Mouse (Mus musculus) hindbrain, embryonic 14.5 days (tissue): ENCODE results near the gene Cped1. TPM values are rescaled to one million over a fixed set of nuclear protein-coding genes. Genes with fewer than 3 reads are reported as not detected.

Source experiments
- ATAC-seq: fragments of 200-750 bp; cut with Nextera tagmentation; 2 replicates; pipeline ENCODE4 v1.8.0; 2017; ENCODE audit warnings: moderate number of reproducible peaks, mild to moderate bottlenecking, moderate TSS enrichment, moderate library complexity; ENCODE audit not compliant: low FRiP score
- DNase-seq: peaks from one replicate; pipeline ENCODE4 v3.0.0-alpha.2; 2015; ENCODE audit warnings: low spot score
- H3K27ac ChIP-seq: fragments of 300-500 bp; sonication (generic); 2 replicates; pipeline ENCODE4 v1.5.1; 2014; ENCODE audit warnings: mild to moderate bottlenecking, moderate library complexity
- H3K27me3 ChIP-seq: fragments of 300-500 bp; sonication (generic); 2 replicates; pipeline ENCODE4 v1.6.1; 2014; ENCODE audit warnings: mild to moderate bottlenecking, low read length, mixed read lengths; ENCODE audit not compliant: control insufficient read depth, insufficient read depth
- H3K36me3 ChIP-seq: fragments of 300-500 bp; sonication (generic); replicated peaks from 2 replicates; pipeline ENCODE4 v1.6.1; 2014; ENCODE audit not compliant: control insufficient read depth, insufficient read depth
- H3K4me1 ChIP-seq: fragments of 300-500 bp; sonication (generic); replicated peaks from 2 replicates; pipeline ENCODE4 v1.6.1; 2014; ENCODE audit warnings: antibody characterized with exemption, low read length, mixed read lengths; ENCODE audit not compliant: control insufficient read depth, insufficient read depth
- H3K4me2 ChIP-seq: fragments of 300-500 bp; sonication (generic); replicated peaks from 2 replicates; pipeline ENCODE4 v1.6.1; 2014; ENCODE audit warnings: mild to moderate bottlenecking, moderate library complexity
- H3K4me3 ChIP-seq: fragments of 300-500 bp; sonication (generic); replicated peaks from 2 replicates; pipeline ENCODE4 v1.5.1; 2014; ENCODE audit warnings: mild to moderate bottlenecking, low read length
- H3K9ac ChIP-seq: fragments of 300-500 bp; sonication (generic); 2 replicates; pipeline ENCODE4 v1.6.1; 2014
- H3K9me3 ChIP-seq: fragments of 300-500 bp; sonication (generic); 2 replicates; pipeline ENCODE4 v1.6.1; 2016; ENCODE audit warnings: low read length; ENCODE audit not compliant: control insufficient read depth
- WGBS: fragments of 180-500 bp; shearing (Covaris S2); extraction: QIAGEN DNeasy Blood & Tissue Kit; methylation state at CpG from one replicate; pipeline ENCODE4 v1.1.7; 2014; 5-methylcytosine and 5-hydroxymethylcytosine counted together
- polyA plus RNA-seq: library from polyadenylated mRNA; unstranded; fragments of >200 nt; fragmentation: Nextera tagmentation; extraction: Ambion mirVana; gene quantifications from 2 replicates; pipeline ENCODE4 v1.2.1, GENCODE M21; 2014

The Cped1 gene
- polyA plus RNA-seq: 5.0 and 5.4 TPM in 2 replicates

- Histone ChIP-seq H3K9me3 (no peaks in the 10 kb centered on the region), H3K4me1 (peaks cover 17% of the 10 kb centered on the region), H3K27ac (no peak within 1 kb of the TSS), H3K4me3 (peak within 1 kb of the TSS; percentile 41), H3K9ac (peak within 1 kb of the TSS; percentile 38; the same call in 1 of the 2 replicates), H3K36me3 (no peaks in the 10 kb centered on the region), H3K4me2 (peak within 1 kb of the TSS; percentile 94), H3K27me3 (peaks cover 31% of the 10 kb centered on the region)
- peak; percentile 29 for DNase-seq
- peak; percentile 60; the same call in 1 of the 2 replicates for ATAC-seq
- under 1% methylated on average over 38 of the region's 38 CpGs for WGBS
Observed at GRCm38 (mm10) chr6:21985732-21986540, at the start of gene Cped1. TSS of gene Cped1 (plus strand) at chr6:21985916.

DNA sequence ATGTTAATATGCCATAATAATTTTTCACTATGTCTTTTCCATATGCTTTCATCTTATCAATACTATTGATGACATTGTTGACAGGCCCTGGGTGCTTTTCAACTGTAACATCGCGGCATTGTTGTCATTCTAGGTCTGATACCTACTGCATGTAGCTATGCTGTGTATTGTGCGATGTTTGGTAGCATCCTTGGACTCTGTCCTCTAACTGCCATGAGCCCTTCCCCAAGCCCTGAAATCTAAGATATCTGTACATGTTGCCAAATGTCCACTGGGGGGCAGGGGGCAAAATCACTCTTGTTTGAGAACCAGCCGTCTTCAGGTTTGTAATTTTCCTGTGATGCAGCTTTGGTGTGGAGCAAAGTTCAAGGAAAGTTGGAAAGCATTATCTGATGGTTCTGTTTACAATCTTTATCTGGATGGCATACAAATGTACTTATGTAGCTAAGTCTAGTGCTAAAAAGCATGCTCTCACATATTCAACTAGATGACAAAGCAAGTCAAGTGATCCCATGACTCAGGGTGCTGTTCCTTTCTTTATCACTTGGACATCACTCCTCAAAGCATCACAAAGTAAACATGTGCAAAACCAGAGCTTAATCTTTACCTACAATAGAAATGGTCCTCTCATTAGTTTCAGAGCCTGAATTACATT is 47.6 kb upstream of the Cped1 start:
- DNase-seq (no peak), ATAC-seq (no peak)
- Histone ChIP-seq H3K27me3 (no peaks in the 10 kb centered on the region), H3K9ac (no peak overlapping the region), H3K9me3 (no peaks in the 10 kb centered on the region), H3K4me1 (no peaks in the 10 kb centered on the region), H3K36me3 (no peaks in the 10 kb centered on the region), H3K4me2 (no peak overlapping the region), H3K27ac (no peak overlapping the region), H3K4me3 (no peak overlapping the region)
- WGBS: 85% methylated on average over 4 of the region's 4 CpGs

DNA sequence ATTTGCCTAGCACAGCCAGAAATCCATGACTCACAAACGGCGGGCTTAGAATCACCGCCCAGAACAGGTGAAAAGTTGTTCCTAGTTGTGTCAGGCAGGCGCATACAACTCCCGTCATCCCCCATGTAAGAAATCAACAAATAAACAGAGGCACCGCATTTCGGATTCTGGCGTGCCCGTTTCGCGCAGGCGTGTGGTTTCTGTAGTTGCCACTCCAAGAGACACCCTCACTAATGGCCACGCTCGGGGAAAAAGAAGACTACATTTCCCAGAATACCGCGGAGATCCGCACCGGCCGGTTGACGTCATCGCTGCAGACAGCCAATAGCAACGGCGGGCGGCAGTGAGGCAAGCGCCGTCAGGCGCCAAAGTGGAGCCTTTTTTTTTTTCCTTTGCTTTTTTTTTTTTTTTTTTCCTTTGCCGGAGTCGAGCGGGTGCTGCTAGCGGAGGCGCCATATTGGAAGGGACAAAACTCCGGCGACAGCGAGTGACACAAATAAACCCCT is 36.4 kb upstream of the Cped1 start, which contains the start of gene Ing3:
Ing3 (plus strand) TSS at position 346 of the 506 bp plus-strand sequence.
- no peaks in the 10 kb centered on the region for H3K27me3 ChIP-seq
- H3K36me3 ChIP-seq: peaks cover 20% of the 10 kb centered on the region
- peak within 1 kb of the TSS; percentile 69 for H3K4me3 ChIP-seq
- peak; percentile 98 for ATAC-seq
- peak within 1 kb of the TSS; percentile 87 for H3K9ac ChIP-seq
- peak within 1 kb of the TSS; percentile 100 for H3K27ac ChIP-seq
- H3K9me3 ChIP-seq: no peaks in the 10 kb centered on the region
- H3K4me1 ChIP-seq: peaks cover 8% of the 10 kb centered on the region; the same call in 1 of the 2 replicates
- WGBS: under 1% methylated on average over 35 of the region's 35 CpGs
- peak within 1 kb of the TSS; percentile 66 for H3K4me2 ChIP-seq
- peak; percentile 98 for DNase-seq

DNA sequence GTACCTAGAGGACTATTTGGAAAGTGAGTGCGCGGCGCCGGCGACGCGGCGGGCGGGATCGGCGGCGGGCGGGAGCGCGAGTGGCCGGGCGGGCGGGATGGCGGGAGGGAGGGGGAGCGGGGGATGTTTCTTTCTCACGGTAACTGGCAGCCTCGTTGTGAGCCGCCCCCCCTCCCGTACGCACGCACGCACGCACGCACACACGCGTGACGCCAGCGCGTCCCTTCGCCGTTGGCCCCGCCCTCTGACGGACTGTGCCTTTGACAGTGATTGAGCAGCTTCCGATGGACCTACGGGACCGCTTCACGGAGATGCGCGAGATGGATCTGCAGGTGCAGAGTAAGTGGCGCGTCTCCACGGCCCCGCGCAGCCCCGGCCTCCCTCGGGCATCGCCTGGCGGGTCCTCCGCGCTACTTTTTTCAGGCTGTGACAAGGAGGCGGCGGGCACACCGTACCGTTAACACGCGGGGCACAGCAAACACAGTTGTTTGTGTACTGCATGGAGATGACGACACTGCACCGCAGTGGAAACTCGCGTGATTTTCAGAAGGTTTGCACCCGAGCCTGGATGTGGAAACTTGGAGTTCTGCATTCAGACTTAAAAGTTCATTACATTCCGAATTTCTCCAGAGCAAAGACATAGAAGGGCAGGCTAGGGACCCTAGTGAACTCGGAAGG is 35.8 kb upstream of the Cped1 start:
- H3K9ac ChIP-seq: peak overlapping the region; percentile 87
- H3K4me3 ChIP-seq: peak overlapping the region; percentile 69
- WGBS: 1% methylated on average over 67 of the region's 68 CpGs
- H3K36me3 ChIP-seq: peaks cover 26% of the 10 kb centered on the region
- peak overlapping the region; percentile 66 for H3K4me2 ChIP-seq
- DNase-seq (peak; percentile 97), ATAC-seq (peak; percentile 96)
- no peaks in the 10 kb centered on the region for H3K9me3 ChIP-seq
- H3K27me3 ChIP-seq: no peaks in the 10 kb centered on the region
- H3K27ac ChIP-seq: peak overlapping the region; percentile 100
- peaks cover 8% of the 10 kb centered on the region; the same call in 1 of the 2 replicates for H3K4me1 ChIP-seq

DNA sequence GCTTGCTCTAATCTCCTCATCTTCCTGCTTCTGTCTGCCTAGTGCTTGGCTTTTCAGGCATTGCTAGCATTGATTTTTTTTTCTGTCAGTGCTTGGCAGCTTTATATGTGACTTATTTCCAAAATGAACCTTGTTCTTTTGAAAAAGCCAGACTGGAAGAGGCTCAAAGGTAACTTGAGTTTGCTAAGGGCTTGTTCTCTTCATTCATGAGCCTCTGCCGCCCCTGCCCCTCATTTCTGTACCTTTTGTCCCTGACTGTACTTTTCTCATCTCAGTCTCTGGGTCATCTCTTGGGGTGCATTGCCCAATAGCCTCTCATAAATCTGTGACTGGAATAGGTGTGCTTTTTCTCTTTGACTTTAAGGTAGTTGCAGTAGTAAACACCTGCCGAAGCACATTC is 35.0 kb upstream of the Cped1 start:
- H3K4me1 ChIP-seq: peaks cover 8% of the 10 kb centered on the region; the same call in 1 of the 2 replicates
- H3K27ac ChIP-seq: 0 out of 2 replicates have a peak overlapping the region, but pooled peaks have one; percentile 100
- H3K27me3 ChIP-seq: no peaks in the 10 kb centered on the region
- DNase-seq (no peak), ATAC-seq (no peak)
- H3K4me2 ChIP-seq: peak overlapping the region; percentile 66
- peak overlapping the region; percentile 69 for H3K4me3 ChIP-seq
- no peaks in the 10 kb centered on the region for H3K9me3 ChIP-seq
- H3K36me3 ChIP-seq: peaks cover 33% of the 10 kb centered on the region
- H3K9ac ChIP-seq: peak overlapping the region; percentile 87
- 83% methylated on average over 2 of the region's 2 CpGs for WGBS

GRCm38 (mm10) chr6:21955468-21955867 is 30.2 kb upstream of the Cped1 start:
- ATAC-seq (no peak), DNase-seq (no peak)
- 91% methylated on average over 4 of the region's 4 CpGs for WGBS
- H3K4me2 ChIP-seq: no peak overlapping the region
- peaks cover 69% of the 10 kb centered on the region for H3K36me3 ChIP-seq
- no peaks in the 10 kb centered on the region for H3K9me3 ChIP-seq
- no peaks in the 10 kb centered on the region for H3K27me3 ChIP-seq
- no peak overlapping the region for H3K27ac ChIP-seq
- H3K4me1 ChIP-seq: peaks cover 5% of the 10 kb centered on the region; the same call in 1 of the 2 replicates
- no peak overlapping the region for H3K4me3 ChIP-seq
- no peak overlapping the region for H3K9ac ChIP-seq

DNA sequence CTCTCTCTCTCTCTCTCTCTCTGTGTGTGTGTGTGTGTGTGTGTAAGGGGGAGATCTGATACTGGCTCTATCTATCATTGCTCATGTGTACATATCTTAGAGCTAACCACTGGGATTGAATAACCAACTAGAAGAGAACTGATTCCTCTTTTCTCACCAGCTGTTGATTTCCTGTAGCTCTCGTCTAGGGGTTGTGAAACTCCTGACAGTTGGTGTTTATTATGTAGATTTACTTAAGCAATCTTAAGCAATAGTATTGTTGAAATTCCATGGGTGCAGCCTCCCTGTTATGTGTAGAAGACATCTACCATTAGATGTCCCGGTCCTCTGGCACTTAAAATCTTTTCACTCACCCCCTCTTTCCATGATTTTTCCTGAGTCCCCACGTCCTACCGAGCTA is 26.8 kb upstream of the Cped1 start:
- Histone ChIP-seq H3K4me2 (no peak overlapping the region), H3K4me3 (no peak overlapping the region), H3K4me1 (no peaks in the 10 kb centered on the region), H3K27ac (no peak overlapping the region), H3K9ac (no peak overlapping the region), H3K27me3 (no peaks in the 10 kb centered on the region), H3K36me3 (peaks cover 56% of the 10 kb centered on the region), H3K9me3 (no peaks in the 10 kb centered on the region)
- WGBS: 91% methylated on average over 4 of the region's 4 CpGs
- DNase-seq (no peak), ATAC-seq (no peak)

- no peak overlapping the region for H3K27ac ChIP-seq
- H3K4me2 ChIP-seq: no peak overlapping the region
- WGBS: 85% methylated on average over 5 of the region's 5 CpGs
- H3K4me3 ChIP-seq: no peak overlapping the region
- DNase-seq: no peak
- H3K36me3 ChIP-seq: peaks cover 48% of the 10 kb centered on the region
- H3K9ac ChIP-seq: no peak overlapping the region
- ATAC-seq: no peak
- H3K9me3 ChIP-seq: no peaks in the 10 kb centered on the region
- no peaks in the 10 kb centered on the region for H3K27me3 ChIP-seq
- H3K4me1 ChIP-seq: no peaks in the 10 kb centered on the region
Observed at GRCm38 (mm10) chr6:21959909-21960308, 25.8 kb upstream of the Cped1 start.

DNA sequence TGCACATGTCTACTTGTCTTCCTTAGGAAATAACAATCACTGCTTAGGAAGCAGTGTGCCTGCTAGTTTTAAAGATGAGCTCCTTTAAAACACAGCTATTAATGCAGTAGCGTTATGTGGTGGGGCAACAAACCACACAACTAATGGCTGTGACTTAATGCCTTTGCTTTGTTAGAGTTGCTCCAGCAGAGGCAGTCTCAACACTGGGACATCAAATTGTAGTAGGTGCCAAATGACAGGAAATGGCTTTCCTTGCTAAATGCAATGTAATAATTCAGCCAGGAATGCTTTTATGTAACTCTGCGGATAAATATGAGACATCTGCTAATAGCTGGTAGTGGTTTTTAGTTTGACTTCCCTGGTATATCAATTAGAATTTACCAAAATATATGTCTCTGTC is 8.2 kb upstream of the Cped1 start:
- H3K27ac ChIP-seq: no peak overlapping the region
- 95% methylated on average over 2 of the region's 2 CpGs for WGBS
- no peaks in the 10 kb centered on the region for H3K9me3 ChIP-seq
- DNase-seq (no peak), ATAC-seq (no peak)
- no peaks in the 10 kb centered on the region for H3K27me3 ChIP-seq
- no peak overlapping the region for H3K4me2 ChIP-seq
- no peak overlapping the region for H3K9ac ChIP-seq
- no peaks in the 10 kb centered on the region for H3K4me1 ChIP-seq
- H3K36me3 ChIP-seq: peaks cover 26% of the 10 kb centered on the region
- no peak overlapping the region for H3K4me3 ChIP-seq
